10 mouse cellular contexts compared by ENCODE assay signal in the genomic region with DNA sequence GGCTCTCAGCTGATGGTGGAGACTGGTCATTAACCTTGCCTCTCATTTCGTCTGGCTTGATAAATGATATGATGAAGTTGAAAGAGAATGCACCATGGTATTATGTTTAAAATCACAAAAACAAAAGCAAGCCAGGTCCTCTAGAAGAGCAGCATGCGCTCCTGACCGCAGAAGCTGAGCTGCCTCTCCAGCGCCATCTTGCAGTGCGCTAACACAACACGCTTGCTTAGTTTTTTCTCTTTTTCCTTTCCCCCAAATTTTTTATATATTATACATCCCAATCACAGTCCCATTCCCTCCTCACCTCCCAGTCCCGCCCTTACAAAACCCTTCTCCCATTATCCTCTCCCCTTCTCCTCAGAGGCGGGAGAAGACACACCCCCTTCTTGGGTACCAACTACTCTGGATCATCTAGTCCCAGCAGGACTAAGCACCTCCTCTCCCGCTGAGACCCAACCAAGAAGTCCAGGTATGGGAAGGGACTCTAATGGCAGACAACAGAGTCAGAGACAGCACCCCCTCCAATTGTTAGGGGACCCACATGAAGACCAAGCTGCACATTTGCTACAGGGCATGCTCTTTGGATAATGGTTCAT. TPM values are rescaled to one million over a fixed set of nuclear protein-coding genes. Genes with fewer than 3 reads are reported as not detected.
DNase-seq lines count a peak whose midpoint lies in the region; ATAC-seq lines count a peak whose summit lies in the region.
"Had no signal": no experiment of that assay in that cellular context is flagged by ENCODE, and none has a peak within 500 bp of the region (broad histone marks: within the 10 kb centered on the region; RNA-seq: fewer than 3 reads in every experiment).

No protein-coding gene starts in this region.

- H3K36me3 ChIP-seq in heart, embryonic 12.5 days, result no peaks in the 10 kb centered on the region
- H3K36me3 ChIP-seq in embryonic facial prominence, embryonic 15.5 days, result no peaks in the 10 kb centered on the region
- no peaks in the 10 kb centered on the region for H3K36me3 ChIP-seq in limb, embryonic 12.5 days
- H3K36me3 ChIP-seq: G1E had no signal

- peaks cover 22% of the 10 kb centered on the region; the same call in 1 of the 2 replicates for H3K4me1 ChIP-seq in heart, embryonic 12.5 days (replicated peaks)
- peaks cover 13% of the 10 kb centered on the region; the same call in 1 of the 2 replicates for H3K4me1 ChIP-seq in embryonic facial prominence, embryonic 15.5 days
- no peaks in the 10 kb centered on the region for H3K4me1 ChIP-seq in limb, embryonic 12.5 days (replicated peaks)

- intact Hi-C loops in heart, postnatal 36 days (cut with DNase I), result loop anchor here (5.0 kb wide), 1 partner anchor 68 kb away; no protein-coding TSS in a partner anchor

- H3K9me3 ChIP-seq in heart, embryonic 12.5 days (replicated peaks), result no peaks in the 10 kb centered on the region
- no peaks in the 10 kb centered on the region for H3K9me3 ChIP-seq in embryonic facial prominence, embryonic 15.5 days (replicated peaks)
- H3K9me3 ChIP-seq in limb, embryonic 12.5 days, result no peaks in the 10 kb centered on the region
- H3K9me3 ChIP-seq: G1E had no signal

- 19% methylated on average over 9 of the region's 9 CpGs for WGBS in heart, embryonic 12.5 days
- WGBS in embryonic facial prominence, embryonic 15.5 days, result 9% methylated on average over 9 of the region's 9 CpGs
- 13% methylated on average over 9 of the region's 9 CpGs for WGBS in limb, embryonic 12.5 days

- H3K4me3 ChIP-seq in heart, embryonic 12.5 days, result peak overlapping the region; percentile 46
- peak overlapping the region; percentile 41 for H3K4me3 ChIP-seq in embryonic facial prominence, embryonic 15.5 days (replicated peaks)
- peak overlapping the region; percentile 43 for H3K4me3 ChIP-seq in limb, embryonic 12.5 days (replicated peaks)

- peak overlapping the region; percentile 65; the same call in 1 of the 2 replicates for H3K9ac ChIP-seq in heart, embryonic 12.5 days
- 0 out of 2 replicates have a peak overlapping the region, but pooled peaks have one; percentile 6 for H3K9ac ChIP-seq in embryonic facial prominence, embryonic 15.5 days
- peak overlapping the region; percentile 35 for H3K9ac ChIP-seq in limb, embryonic 12.5 days (replicated peaks)

- peak overlapping the region; percentile 77 for H3K4me2 ChIP-seq in heart, embryonic 12.5 days
- peak overlapping the region; percentile 80 for H3K4me2 ChIP-seq in embryonic facial prominence, embryonic 15.5 days (replicated peaks)
- H3K4me2 ChIP-seq in limb, embryonic 12.5 days, result peak overlapping the region; percentile 68

- ATAC-seq in heart, embryonic 12.5 days (ENCODE audit: insufficient number of reproducible peaks, low FRiP score), result no peak
- peak; percentile 34; the same call in 1 of the 2 replicates for ATAC-seq in embryonic facial prominence, embryonic 15.5 days (ENCODE audit: insufficient number of reproducible peaks, low FRiP score, low TSS enrichment, low read depth)
- ATAC-seq in limb, embryonic 12.5 days (ENCODE audit: insufficient number of reproducible peaks, insufficient read depth, low FRiP score, low TSS enrichment, low read depth), result no peak

- no peak for DNase-seq in heart, postnatal 36 days
- DNase-seq in brain, adult 2 months (ENCODE audit: low read depth, low spot score), result peak; percentile 87
- DNase-seq in right cerebral cortex, postnatal 14 days, result peak; percentile 48
- DNase-seq in gastrocnemius, adult 18-20 months (ENCODE audit: low spot score), result no peak
- no peak for DNase-seq in thymus, postnatal 0 days (ENCODE audit: low spot score)

- H3K27ac ChIP-seq in heart, embryonic 12.5 days (ENCODE audit: poor library complexity, severe bottlenecking), result peak overlapping the region; percentile 24
- H3K27ac ChIP-seq in embryonic facial prominence, embryonic 15.5 days (replicated peaks), result no peak overlapping the region
- H3K27ac ChIP-seq in limb, embryonic 12.5 days, result no peak overlapping the region

- peaks cover 18% of the 10 kb centered on the region; the same call in 1 of the 2 replicates for H3K27me3 ChIP-seq in heart, embryonic 12.5 days (replicated peaks)
- H3K27me3 ChIP-seq in embryonic facial prominence, embryonic 15.5 days, result no peaks in the 10 kb centered on the region; the same call in 1 of the 2 replicates
- H3K27me3 ChIP-seq in limb, embryonic 12.5 days, result peaks cover 43% of the 10 kb centered on the region

RNA-seq across cellular contexts. Expression of gene Pla2g4e, which starts 0.4 kb away (rescaled TPM):
- 0.59 and 0.73 TPM in 2 replicates for polyA plus RNA-seq in heart, embryonic 12.5 days (2016; fragmentation: Nextera tagmentation; extraction: Ambion mirVana)
- 1 to 10 TPM; 3.0 to 3.1 TPM for total RNA-seq in heart, postnatal 36 days (2021)
- polyA plus RNA-seq in embryonic facial prominence, embryonic 15.5 days (2015; fragmentation: Nextera tagmentation; extraction: Ambion mirVana), result 2.7 and 3.4 TPM in 2 replicates
- polyA plus RNA-seq in limb, embryonic 12.5 days (2016; fragmentation: Nextera tagmentation; extraction: Ambion mirVana), result 0.06 TPM in 1 of 2 replicates, not detected in the other
- total RNA-seq in gastrocnemius, adult 18-20 months (2021), result 10 to 100 TPM; 26.2 to 27.0 TPM
- polyA plus RNA-seq in thymus, postnatal 0 days (2015; fragmentation: Nextera tagmentation; extraction: Ambion mirVana), result 0.09 TPM in 2 replicates
- polyA plus RNA-seq: G1E had no signal

RNA-seq across cellular contexts. Expression of gene Pla2g4d, which starts 43.5 kb away (rescaled TPM):
- not detected in 2 replicates for polyA plus RNA-seq in heart, embryonic 12.5 days (2016; fragmentation: Nextera tagmentation; extraction: Ambion mirVana)
- not detected for total RNA-seq in heart, postnatal 36 days (2021)
- 0.56 and 1.4 TPM in 2 replicates for polyA plus RNA-seq in embryonic facial prominence, embryonic 15.5 days (2015; fragmentation: Nextera tagmentation; extraction: Ambion mirVana)
- polyA plus RNA-seq in limb, embryonic 12.5 days (2016; fragmentation: Nextera tagmentation; extraction: Ambion mirVana), result 0.14 and 0.18 TPM in 2 replicates
- not detected for total RNA-seq in gastrocnemius, adult 18-20 months (2021)
- 0.08 and 0.13 TPM in 2 replicates for polyA plus RNA-seq in thymus, postnatal 0 days (2015; fragmentation: Nextera tagmentation; extraction: Ambion mirVana)
- total RNA-seq: heart, postnatal 10 days had no signal
- polyA plus RNA-seq: G1E had no signal

Comparison
In these comparisons a context has a peak if more than half of its experiments do, and no peak if none do; other contexts are left out.
1. H3K9ac ChIP-seq: peak in every context shown above with its lines; median percentile 65 in heart, embryonic 12.5 days; 35 in limb, embryonic 12.5 days; 6 in embryonic facial prominence, embryonic 15.5 days.
2. DNase-seq: peak in brain, adult 2 months (single experiment) and right cerebral cortex, postnatal 14 days (single experiment); none in heart, postnatal 36 days (0 of 2), gastrocnemius, adult 18-20 months (single experiment) and thymus, postnatal 0 days (single experiment).
3. Peak in every context shown above with its lines, with median percentiles within 50 percentile points of each other: H3K4me2 ChIP-seq and H3K4me3 ChIP-seq.